Mouse (Mus musculus) ES-E14 (cell line): Measurements from ENCODE around the gene Adamts17.

Experiments
- CHD2 ChIP-seq: IDR thresholded peaks from 2 replicates; pipeline ENCODE4 v1.6.1; 2014; ENCODE audit warnings: mild to moderate bottlenecking, low read depth, low read length, inconsistent platforms
- ZC3H11A ChIP-seq: IDR thresholded peaks from 2 replicates; pipeline ENCODE4 v1.6.1; 2012; ENCODE audit warnings: low read depth, mild to moderate bottlenecking, inconsistent platforms, low read length, borderline replicate concordance

DNA sequence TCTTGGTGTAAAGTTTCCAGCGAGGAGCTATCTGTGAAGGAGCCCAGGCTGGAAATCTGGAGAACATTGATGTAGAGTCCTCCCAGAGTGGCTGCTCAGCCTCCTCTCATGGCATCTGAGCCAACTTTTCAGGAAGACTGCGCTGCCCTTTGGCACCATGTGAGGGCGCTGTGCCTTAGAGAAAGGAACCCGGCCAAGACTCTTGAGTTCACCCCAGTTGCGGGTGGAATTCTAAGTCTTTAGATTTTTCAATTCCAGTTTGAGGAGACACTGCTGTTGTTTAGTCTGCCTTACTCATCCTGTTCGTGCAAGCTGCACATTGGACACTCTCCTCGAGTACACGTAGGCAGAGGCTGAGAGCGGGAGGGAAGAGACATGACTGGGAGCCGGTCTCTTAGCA lies 2.5 kb downstream of the Adamts17 start:
- TF ChIP-seq ZC3H11A (peak; percentile 53; the same call in 1 of the 2 replicates), CHD2 (no peak)
